Mouse (Mus musculus) liver, embryonic 13.5 days (tissue): ENCODE measurements around the gene Diras1. TPM values are rescaled to one million over a fixed set of nuclear protein-coding genes. Genes with fewer than 3 reads are reported as not detected.
"Not testable (repeated sequence)": the region's sequence is repeated elsewhere in the genome, so short reads cannot be mapped to it uniquely, and the experiment has no call there.

Experiments used
- ATAC-seq: fragments of 200-750 bp; cut with Nextera tagmentation; 2 replicates; pipeline ENCODE4 v1.8.0; 2017; ENCODE audit warnings: low read depth, mild to moderate bottlenecking, moderate number of reproducible peaks, moderate library complexity
- DNase-seq: peaks from one replicate; pipeline ENCODE4 v3.0.0; 2022
- H3K27ac ChIP-seq: fragments of 300-500 bp; sonication (generic); 2 replicates; pipeline ENCODE4 v1.5.1; 2015; ENCODE audit warnings: moderate library complexity, mild to moderate bottlenecking, inconsistent platforms
- H3K27me3 ChIP-seq: fragments of 300-500 bp; sonication (generic); 2 replicates; pipeline ENCODE4 v1.6.1; 2015; ENCODE audit warnings: mild to moderate bottlenecking, inconsistent platforms
- H3K36me3 ChIP-seq: fragments of 300-500 bp; sonication (generic); 2 replicates; pipeline ENCODE4 v1.6.1; 2015; ENCODE audit warnings: mild to moderate bottlenecking, inconsistent platforms
- H3K4me1 ChIP-seq: fragments of 300-500 bp; sonication (generic); replicated peaks from 2 replicates; pipeline ENCODE4 v1.6.1; 2015; ENCODE audit warnings: inconsistent platforms
- H3K4me2 ChIP-seq: fragments of 300-500 bp; sonication (generic); 2 replicates; pipeline ENCODE4 v1.6.1; 2015; ENCODE audit warnings: inconsistent platforms, mild to moderate bottlenecking, moderate library complexity
- H3K4me3 ChIP-seq: fragments of 300-500 bp; sonication (generic); replicated peaks from 2 replicates; pipeline ENCODE4 v1.5.1; 2015; ENCODE audit warnings: mild to moderate bottlenecking, inconsistent platforms
- H3K9ac ChIP-seq: fragments of 300-500 bp; sonication (generic); 2 replicates; pipeline ENCODE4 v1.6.1; 2015; ENCODE audit warnings: mild to moderate bottlenecking, inconsistent platforms
- H3K9me3 ChIP-seq: fragments of 300-500 bp; sonication (generic); replicated peaks from 2 replicates; pipeline ENCODE4 v1.6.1; 2016; ENCODE audit warnings: inconsistent platforms
- WGBS: fragments of 180-500 bp; shearing (Covaris S2); methylation state at CpG from one replicate; pipeline ENCODE4 v1.1.7; 2015; ENCODE audit not compliant: insufficient replicate concordance; 5-methylcytosine and 5-hydroxymethylcytosine counted together
- polyA plus RNA-seq: library from polyadenylated mRNA; unstranded; fragments of >200 nt; fragmentation: Nextera tagmentation; extraction: Ambion mirVana; gene quantifications from 2 replicates; pipeline ENCODE4 v1.2.1, GENCODE M21; 2015

The Diras1 gene
- polyA plus RNA-seq, 1 experiment from 2014 or later: 0.06 TPM

DNA sequence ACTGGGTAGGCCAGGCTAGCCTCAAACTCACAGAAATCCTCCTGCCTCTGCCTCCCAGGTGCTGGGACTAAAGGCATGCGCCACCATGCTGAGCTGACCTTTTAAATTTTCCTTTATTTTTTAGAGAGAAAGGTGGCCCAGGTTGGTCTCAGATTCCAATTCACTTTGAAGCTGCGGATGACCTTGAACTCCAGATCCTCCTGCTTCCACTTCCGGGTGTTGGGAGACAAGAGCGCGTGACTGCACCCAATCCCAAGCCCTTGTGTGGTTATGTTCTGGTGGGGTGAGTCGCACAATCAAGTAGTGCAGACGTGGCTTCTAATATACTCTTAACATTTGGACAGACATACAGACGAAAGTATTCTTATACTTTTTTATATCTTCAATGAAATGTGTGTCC lies 29.0 kb downstream of the Diras1 start:
- Histone ChIP-seq H3K27me3 (peaks cover 42% of the 10 kb centered on the region), H3K4me1 (peaks cover 33% of the 10 kb centered on the region), H3K36me3 (no peaks in the 10 kb centered on the region), H3K27ac (no peak overlapping the region), H3K9ac (no peak overlapping the region), H3K9me3 (no peaks in the 10 kb centered on the region), H3K4me3 (no peak overlapping the region), H3K4me2 (no peak overlapping the region)
- no peak for DNase-seq
- 80% methylated on average over 8 of the region's 8 CpGs for WGBS
- no peak for ATAC-seq

DNA sequence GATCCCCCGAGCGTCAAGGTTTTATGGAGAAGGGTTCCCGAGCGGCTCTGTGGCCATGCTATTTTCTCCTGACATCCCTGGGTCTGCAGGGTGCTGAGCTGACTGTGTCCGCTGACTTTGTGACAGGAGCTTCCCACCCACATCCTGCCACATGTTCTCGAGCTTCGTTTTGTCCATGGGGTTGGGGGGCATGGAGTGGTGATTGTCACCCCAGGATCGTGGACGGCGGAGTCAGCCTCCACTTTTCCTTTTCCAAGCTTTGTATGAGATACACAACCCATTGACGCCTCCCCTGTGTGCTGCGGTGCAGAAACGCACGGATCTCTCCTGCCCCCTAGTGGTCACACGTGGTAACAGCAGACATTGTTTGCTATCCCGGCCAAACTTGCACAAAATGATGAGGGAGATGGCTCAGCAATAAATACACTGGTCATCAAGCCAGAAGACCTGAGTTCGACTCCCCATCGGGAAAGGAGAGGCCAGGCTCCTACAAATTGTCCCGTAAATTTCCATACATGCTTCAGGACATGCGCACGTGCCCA lies 30.3 kb downstream of the Diras1 start:
- H3K4me3 ChIP-seq: no peak overlapping the region
- no peak overlapping the region for H3K9ac ChIP-seq
- peaks cover 37% of the 10 kb centered on the region for H3K27me3 ChIP-seq
- ATAC-seq (no peak), DNase-seq (peak; percentile 55)
- no peaks in the 10 kb centered on the region for H3K9me3 ChIP-seq
- no peaks in the 10 kb centered on the region for H3K36me3 ChIP-seq
- H3K4me2 ChIP-seq: peak overlapping the region; percentile 8; the same call in 1 of the 2 replicates
- peaks cover 23% of the 10 kb centered on the region for H3K4me1 ChIP-seq
- WGBS: 8% methylated on average over 21 of the region's 21 CpGs
- no peak overlapping the region for H3K27ac ChIP-seq

DNA sequence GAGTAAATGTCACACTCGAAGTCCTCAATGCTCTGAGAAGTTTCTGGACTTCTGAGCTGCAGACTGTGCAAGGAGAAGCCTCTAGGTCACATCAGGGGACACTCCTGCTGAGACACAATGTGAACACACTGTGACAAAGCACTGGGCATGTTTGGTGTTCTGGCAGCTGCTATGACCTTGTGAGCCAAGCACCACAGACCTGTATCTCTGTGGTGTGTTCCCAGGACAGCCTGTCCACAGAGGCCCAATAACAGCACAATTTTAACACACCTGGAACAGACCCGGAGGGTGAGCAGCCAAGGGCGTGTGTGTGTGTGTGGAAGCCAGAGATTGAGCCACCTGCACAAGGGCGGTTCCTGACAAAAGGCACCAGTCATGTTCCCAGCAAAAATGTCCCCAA lies 30.8 kb downstream of the Diras1 start:
- Histone ChIP-seq H3K4me3 (no peak overlapping the region), H3K36me3 (no peaks in the 10 kb centered on the region), H3K4me1 (peaks cover 18% of the 10 kb centered on the region), H3K27ac (no peak overlapping the region), H3K9me3 (no peaks in the 10 kb centered on the region), H3K4me2 (peak overlapping the region; percentile 8; the same call in 1 of the 2 replicates), H3K27me3 (peaks cover 37% of the 10 kb centered on the region), H3K9ac (no peak overlapping the region)
- 26% methylated on average over 4 of the region's 4 CpGs for WGBS
- DNase-seq (no peak), ATAC-seq (no peak)

DNA sequence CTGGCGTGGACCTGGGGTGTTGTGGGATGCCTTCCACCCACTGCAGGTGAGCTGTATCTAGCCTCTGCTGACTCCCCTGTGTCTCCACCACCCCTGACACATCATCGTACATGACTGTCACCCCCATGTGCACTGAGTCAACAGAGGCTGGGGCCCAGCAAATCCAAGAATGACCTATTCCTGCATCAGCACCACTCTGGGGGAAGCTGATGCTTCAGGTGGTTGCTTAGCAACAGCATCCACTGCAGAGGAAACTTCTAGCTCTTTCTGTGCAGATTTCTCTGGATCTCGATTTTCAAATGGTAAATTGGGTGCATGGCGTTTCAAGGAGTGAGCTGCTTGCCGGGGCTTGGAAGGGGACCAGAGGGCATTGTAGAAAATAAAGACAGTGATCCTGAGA lies 32.2 kb downstream of the Diras1 start:
- H3K27me3 ChIP-seq: peaks cover 36% of the 10 kb centered on the region
- WGBS: 52% methylated on average over 5 of the region's 5 CpGs
- H3K27ac ChIP-seq: no peak overlapping the region

GRCm38 (mm10) chr10:80991945-80992344 lies 33.5 kb downstream of the Diras1 start:
- Histone ChIP-seq H3K4me1 (peaks cover 8% of the 10 kb centered on the region; the same call in 1 of the 2 replicates), H3K27ac (no peak overlapping the region), H3K27me3 (peaks cover 37% of the 10 kb centered on the region), H3K4me2 (no peak overlapping the region), H3K9me3 (no peaks in the 10 kb centered on the region), H3K36me3 (no peaks in the 10 kb centered on the region), H3K4me3 (no peak overlapping the region), H3K9ac (no peak overlapping the region)
- WGBS: 44% methylated on average over 1 of the region's 1 CpGs
- DNase-seq: no peak
- ATAC-seq: no peak

More for the DNA sequence above, 32.2 kb downstream of the Diras1 start:
- no peak overlapping the region for H3K4me2 ChIP-seq
- no peaks in the 10 kb centered on the region for H3K36me3 ChIP-seq
- no peaks in the 10 kb centered on the region for H3K9me3 ChIP-seq
- H3K9ac ChIP-seq: no peak overlapping the region
- DNase-seq (no peak), ATAC-seq (no peak)
- peaks cover 5% of the 10 kb centered on the region; the same call in 1 of the 2 replicates for H3K4me1 ChIP-seq
- H3K4me3 ChIP-seq: no peak overlapping the region

GRCm38 (mm10) chr10:80991007-80991406 lies 34.5 kb downstream of the Diras1 start:
- Histone ChIP-seq H3K36me3 (no peaks in the 10 kb centered on the region), H3K27me3 (peaks cover 46% of the 10 kb centered on the region), H3K9me3 (no peaks in the 10 kb centered on the region), H3K4me2 (no peak overlapping the region), H3K4me1 (peaks cover 8% of the 10 kb centered on the region; the same call in 1 of the 2 replicates), H3K9ac (no peak overlapping the region), H3K27ac (no peak overlapping the region), H3K4me3 (no peak overlapping the region)
- ATAC-seq (no peak), DNase-seq (no peak)
- WGBS: 12% methylated on average over 3 of the region's 3 CpGs

DNA sequence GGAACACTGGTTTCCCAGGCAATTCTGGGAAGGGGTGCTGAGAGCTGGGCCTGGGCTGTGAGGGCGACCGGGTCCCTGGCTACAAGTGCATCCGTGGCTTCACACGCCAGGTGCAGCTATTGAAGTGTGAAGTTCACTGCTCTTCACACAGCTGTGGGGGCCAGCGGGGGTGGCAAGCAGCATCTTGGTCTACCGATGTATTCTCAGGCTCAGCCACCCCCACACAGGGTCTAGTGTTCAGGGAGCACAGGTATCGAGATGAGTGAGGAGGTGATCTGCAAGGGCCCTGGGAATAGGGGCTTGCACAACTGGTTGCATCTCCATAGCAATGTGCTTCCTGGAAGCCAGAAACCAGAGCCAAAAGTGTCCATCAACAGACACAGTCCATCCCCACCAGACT lies 35.1 kb downstream of the Diras1 start:
- H3K4me1 ChIP-seq: peaks cover 13% of the 10 kb centered on the region
- 60% methylated on average over 7 of the region's 7 CpGs for WGBS

DNA sequence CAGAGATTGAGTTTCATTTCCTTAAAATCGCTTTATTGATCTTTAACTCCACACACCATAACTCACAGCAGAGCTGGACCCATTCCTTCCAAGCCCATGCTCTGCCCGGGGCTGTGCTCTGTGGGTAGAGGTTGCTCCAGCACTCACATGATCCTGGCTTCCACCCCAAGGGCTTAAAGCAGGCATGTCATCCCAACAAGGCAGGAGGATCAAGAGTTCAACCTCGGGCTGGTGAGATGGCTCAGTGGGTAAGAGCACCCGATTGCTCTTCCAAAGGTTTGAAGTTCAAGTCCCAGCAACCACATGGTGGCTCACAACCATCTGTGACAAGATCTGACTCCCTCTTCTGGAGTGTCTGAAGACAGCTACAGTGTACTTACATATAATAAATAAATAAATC lies 35.6 kb downstream of the Diras1 start:
- 32% methylated on average over 4 of the region's 4 CpGs for WGBS
- not testable (repeated sequence) for H3K4me2 ChIP-seq, H3K9ac ChIP-seq, H3K4me3 ChIP-seq, H3K36me3 ChIP-seq, H3K27ac ChIP-seq, ATAC-seq, DNase-seq, H3K9me3 ChIP-seq
- H3K4me1 ChIP-seq: peaks cover 12% of the 10 kb centered on the region
- peaks cover 55% of the 10 kb centered on the region for H3K27me3 ChIP-seq

More for the DNA sequence above, 35.1 kb downstream of the Diras1 start:
- no peak overlapping the region for H3K27ac ChIP-seq
- peaks cover 52% of the 10 kb centered on the region for H3K27me3 ChIP-seq
- no peaks in the 10 kb centered on the region for H3K36me3 ChIP-seq
- DNase-seq: no peak
- H3K4me3 ChIP-seq: no peak overlapping the region
- H3K9ac ChIP-seq: no peak overlapping the region
- no peak overlapping the region for H3K4me2 ChIP-seq
- no peak for ATAC-seq
- no peaks in the 10 kb centered on the region for H3K9me3 ChIP-seq

- H3K27me3 ChIP-seq: peaks cover 56% of the 10 kb centered on the region
- H3K9me3 ChIP-seq: no peaks in the 10 kb centered on the region
- 46% methylated on average over 6 of the region's 6 CpGs for WGBS
- DNase-seq (no peak), ATAC-seq (no peak)
- no peak overlapping the region for H3K9ac ChIP-seq
- H3K4me2 ChIP-seq: no peak overlapping the region
- no peak overlapping the region for H3K27ac ChIP-seq
- no peaks in the 10 kb centered on the region for H3K36me3 ChIP-seq
- no peak overlapping the region for H3K4me3 ChIP-seq
- peaks cover 10% of the 10 kb centered on the region for H3K4me1 ChIP-seq
These were observed 36.0 kb downstream of the Diras1 start for GRCm38 (mm10) chr10:80989446-80989845.

DNA sequence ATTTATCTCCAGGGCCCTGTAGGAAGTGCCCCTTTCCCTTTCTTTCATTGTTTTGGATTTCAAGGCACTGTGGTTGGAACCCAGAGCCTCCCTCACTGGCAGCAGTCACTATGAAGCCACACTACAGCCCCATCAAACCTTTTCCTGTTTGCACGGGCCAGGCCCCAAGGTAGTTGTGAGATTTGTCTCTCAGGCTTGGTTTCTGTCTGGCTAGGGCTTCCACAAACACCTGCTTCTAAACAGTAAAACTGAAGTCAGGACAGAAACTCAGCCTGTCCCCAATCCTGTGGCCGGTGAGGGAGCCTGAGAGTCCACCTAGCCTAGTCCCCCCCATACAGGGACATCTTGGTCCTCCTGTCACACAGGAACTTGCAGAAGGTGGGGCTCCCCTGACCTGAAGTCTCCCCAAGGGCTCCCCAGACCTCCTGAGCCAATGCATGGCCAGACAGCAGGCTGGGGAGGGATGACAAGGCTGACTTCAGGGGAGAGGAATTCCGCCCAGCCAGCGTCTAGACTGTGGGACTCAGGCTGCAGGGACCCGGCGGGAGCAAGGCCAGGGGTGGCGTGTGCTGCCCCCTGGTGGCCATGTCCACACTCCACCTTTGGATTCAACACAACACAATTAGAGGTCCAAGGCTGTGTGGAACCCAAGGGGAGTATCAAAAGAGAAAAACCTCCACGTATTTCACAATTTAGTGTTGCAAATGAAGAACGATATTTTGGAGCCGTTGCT lies 37.6 kb downstream of the Diras1 start:
- peak; percentile 67 for ATAC-seq
- Histone ChIP-seq H3K27ac (no peak overlapping the region), H3K9me3 (no peaks in the 10 kb centered on the region), H3K4me3 (no peak overlapping the region), H3K36me3 (no peaks in the 10 kb centered on the region), H3K27me3 (peaks cover 58% of the 10 kb centered on the region), H3K9ac (no peak overlapping the region), H3K4me2 (no peak overlapping the region), H3K4me1 (peaks cover 10% of the 10 kb centered on the region)
- DNase-seq: peak; percentile 55
- 9% methylated on average over 10 of the region's 10 CpGs for WGBS

DNA sequence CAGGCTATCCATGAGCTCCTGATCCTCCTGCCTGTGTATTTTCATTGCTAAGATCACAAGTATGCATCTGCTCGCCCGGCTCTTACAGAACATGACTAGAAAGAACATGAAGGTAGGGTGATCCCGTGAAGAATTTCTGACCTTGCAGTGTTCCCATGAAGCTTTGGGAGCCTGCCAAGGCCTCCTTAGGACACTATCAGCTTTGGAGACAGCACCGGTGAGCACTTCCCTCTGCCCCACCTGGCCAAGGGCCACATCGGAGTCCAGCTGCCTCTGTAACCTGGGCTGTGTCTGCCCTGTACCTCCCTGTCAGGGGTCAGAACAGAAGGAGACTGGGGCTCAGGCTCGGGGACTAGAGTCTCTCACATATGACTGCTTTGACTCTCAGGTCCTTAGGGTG lies 38.7 kb downstream of the Diras1 start:
- no peak for DNase-seq
- WGBS: 52% methylated on average over 6 of the region's 6 CpGs
- Histone ChIP-seq H3K36me3 (no peaks in the 10 kb centered on the region), H3K27me3 (peaks cover 58% of the 10 kb centered on the region), H3K4me2 (no peak overlapping the region), H3K4me1 (peaks cover 16% of the 10 kb centered on the region), H3K27ac (no peak overlapping the region), H3K4me3 (no peak overlapping the region), H3K9ac (no peak overlapping the region), H3K9me3 (no peaks in the 10 kb centered on the region)
- no peak for ATAC-seq
